Mouse (Mus musculus) stomach, postnatal 0 days (tissue): ENCODE measurements at regions not wholly inside any gene's neighbourhood (a gene's known extent, or its start where the extent isn't known, plus 50 kb on each side); places are given as distances from the start of the nearest gene placed in this dataset.

Experiments
- ATAC-seq: fragments of 200-750 bp; cut with Nextera tagmentation; 2 replicates; pipeline ENCODE4 v1.8.0; 2017; ENCODE audit not compliant: low FRiP score, low TSS enrichment
- DNase-seq: peaks from one replicate; pipeline ENCODE4 v3.0.0-alpha.2; 2016; ENCODE audit warnings: low spot score
- H3K27ac ChIP-seq: fragments of 300-500 bp; sonication (generic); replicated peaks from 2 replicates; pipeline ENCODE4 v1.5.1; 2014; ENCODE audit warnings: mild to moderate bottlenecking, control low read depth
- H3K27me3 ChIP-seq: fragments of 300-500 bp; sonication (generic); 2 replicates; pipeline ENCODE4 v1.6.1; 2014; ENCODE audit warnings: low read length; ENCODE audit not compliant: control insufficient read depth, insufficient read depth
- H3K36me3 ChIP-seq: fragments of 300-500 bp; sonication (generic); 2 replicates; pipeline ENCODE4 v1.6.1; 2014; ENCODE audit warnings: low read length, mixed read lengths; ENCODE audit not compliant: control insufficient read depth, insufficient read depth
- H3K4me1 ChIP-seq: fragments of 300-500 bp; sonication (generic); replicated peaks from 2 replicates; pipeline ENCODE4 v1.6.1; 2014; ENCODE audit warnings: antibody characterized with exemption; ENCODE audit not compliant: control insufficient read depth, insufficient read depth
- H3K4me2 ChIP-seq: fragments of 300-500 bp; sonication (generic); replicated peaks from 2 replicates; pipeline ENCODE4 v1.6.1; 2014; ENCODE audit warnings: low read depth, mild to moderate bottlenecking, control low read depth, moderate library complexity
- H3K4me3 ChIP-seq: fragments of 300-500 bp; sonication (generic); 2 replicates; pipeline ENCODE4 v1.5.1; 2014; ENCODE audit warnings: low read depth, low read length, control low read depth
- H3K9ac ChIP-seq: fragments of 300-500 bp; sonication (generic); 2 replicates; pipeline ENCODE4 v1.6.1; 2014; ENCODE audit warnings: mild to moderate bottlenecking, low read length, control low read depth, mixed read lengths
- H3K9me3 ChIP-seq: fragments of 300-500 bp; sonication (generic); 2 replicates; pipeline ENCODE4 v1.6.1; 2016; ENCODE audit warnings: low read length; ENCODE audit not compliant: control insufficient read depth
- CTCF ChIP-seq: IDR thresholded peaks from 2 replicates; pipeline ENCODE4 v1.5.1; 2016; ENCODE audit warnings: antibody characterized with exemption, low read depth, mild to moderate bottlenecking, moderate library complexity
- EP300 ChIP-seq: optimal IDR thresholded peaks from 2 replicates; pipeline ENCODE3; 2016; ENCODE audit warnings: antibody characterized with exemption
- WGBS: fragments of 180-500 bp; shearing (Covaris S2); extraction: QIAGEN DNeasy Blood & Tissue Kit; methylation state at CpG from one replicate; pipeline ENCODE4 v1.1.7; 2014; 5-methylcytosine and 5-hydroxymethylcytosine counted together

- H3K9ac ChIP-seq = no peak overlapping the region
- WGBS = 9% methylated on average over 2 of the region's 2 CpGs
- no peaks in the 10 kb centered on the region for H3K9me3 ChIP-seq
- H3K27me3 ChIP-seq = no peaks in the 10 kb centered on the region
- no peak overlapping the region for H3K27ac ChIP-seq
- no peak overlapping the region for H3K4me3 ChIP-seq
- H3K4me2 ChIP-seq = no peak overlapping the region
- TF ChIP-seq EP300 = no peak
- peak; percentile 71 for TF ChIP-seq CTCF
- DNase-seq (no peak), ATAC-seq (no peak)
- no peaks in the 10 kb centered on the region for H3K36me3 ChIP-seq
- H3K4me1 ChIP-seq = no peaks in the 10 kb centered on the region
Observed at GRCm38 (mm10) chr9:97162465-97162864, 51.5 kb upstream of the Slc25a36 start.
